Mouse (Mus musculus) liver, adult 2 months (tissue): ENCODE results near the gene Snhg11. TPM values are rescaled to one million over a fixed set of nuclear protein-coding genes. Genes with fewer than 3 reads are reported as not detected.

ENCODE experiments used
- DNase-seq: peaks from one replicate; pipeline ENCODE4 v3.0.0-alpha.2; 2011; ENCODE audit warnings: low read depth, low spot score; ENCODE audit errors: extremely low read depth
- H3K27ac ChIP-seq: fragments of 200-500 bp; replicated peaks from 2 replicates; pipeline ENCODE4 v1.5.1; 2012; ENCODE audit warnings: low read depth, mild to moderate bottlenecking, control low read depth, inconsistent platforms, low read length; ENCODE audit not compliant: insufficient read depth
- H3K27me3 ChIP-seq: fragments of 200-500 bp; 2 replicates; pipeline ENCODE4 v1.6.1; 2012; ENCODE audit warnings: mild to moderate bottlenecking, moderate library complexity, low read length, inconsistent platforms; ENCODE audit not compliant: control insufficient read depth, insufficient read depth
- H3K36me3 ChIP-seq: fragments of 200-500 bp; 2 replicates; pipeline ENCODE4 v1.6.1; 2012; ENCODE audit warnings: low read length, inconsistent platforms; ENCODE audit not compliant: control insufficient read depth, insufficient read depth
- H3K4me1 ChIP-seq: fragments of 200-500 bp; 2 replicates; pipeline ENCODE4 v1.6.1; 2011; ENCODE audit warnings: low read length; ENCODE audit not compliant: control insufficient read depth, insufficient read depth
- H3K4me3 ChIP-seq: fragments of 200-500 bp; 2 replicates; pipeline ENCODE4 v1.5.1; 2011; ENCODE audit warnings: low read depth, mild to moderate bottlenecking, control low read depth, low read length, moderate library complexity; ENCODE audit not compliant: insufficient read depth
- H3K79me2 ChIP-seq: fragments of 200-500 bp; 2 replicates; pipeline ENCODE4 v1.6.1; 2012; ENCODE audit warnings: inconsistent platforms, mild to moderate bottlenecking, low read length, moderate library complexity; ENCODE audit not compliant: control insufficient read depth, insufficient read depth
- H3K9ac ChIP-seq: fragments of 200-500 bp; 2 replicates; pipeline ENCODE4 v1.6.1; 2012; ENCODE audit warnings: low read depth, mild to moderate bottlenecking, control low read depth, inconsistent platforms, low read length
- CTCF ChIP-seq: fragments of 200-500 bp; IDR thresholded peaks from 2 replicates; pipeline ENCODE4 v1.5.1; 2011; ENCODE audit warnings: low read depth, low read length, control low read depth
- POLR2A ChIP-seq: fragments of 200-500 bp; IDR thresholded peaks from 2 replicates; pipeline ENCODE4 v1.6.1; 2011; ENCODE audit warnings: low read length, control low read depth; ENCODE audit not compliant: insufficient read depth; ENCODE audit errors: extremely low read depth
- WGBS: fragments of 180-500 bp; shearing (Covaris S2); methylation state at CpG from one replicate; pipeline ENCODE4 v1.1.7; 2018; 5-methylcytosine and 5-hydroxymethylcytosine counted together
- polyA plus RNA-seq: library from polyadenylated mRNA; depleted of rRNA; stranded (reverse); fragments of >200 nt; gene quantifications from 2 replicates; pipeline ENCODE4 v1.2.3, GENCODE M21; 2012
- total RNA-seq: library from RNA; depleted of rRNA; stranded (reverse); fragments of >200 nt; gene quantifications from 2 replicates; pipeline ENCODE4 v1.2.3, GENCODE M21; 2014

Snhg11 gene
- total and polyA plus RNA-seq, 2 experiments: 0.92 to 3.5 TPM

DNA sequence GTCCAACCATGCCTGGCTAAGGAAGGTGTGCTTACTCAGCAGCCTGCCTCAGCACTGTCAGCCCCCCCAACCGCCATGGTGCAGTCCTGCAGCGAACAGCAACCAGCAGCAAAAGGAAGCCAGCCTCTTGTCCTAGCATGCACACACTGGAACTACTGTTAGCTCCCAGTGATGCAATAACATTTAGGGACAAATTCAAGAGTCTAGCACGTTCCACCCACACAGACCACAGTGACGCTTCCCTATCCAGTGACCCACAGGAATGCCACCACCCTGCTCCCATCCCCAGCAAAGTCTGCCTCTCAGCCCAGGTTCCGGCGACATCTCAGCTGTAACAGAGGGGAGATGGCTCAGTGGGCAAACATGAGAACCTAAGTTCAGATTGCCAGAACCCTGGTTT, 29.0 kb upstream of the Snhg11 start:
- H3K27ac ChIP-seq: no peak overlapping the region
- DNase-seq: no peak

DNA sequence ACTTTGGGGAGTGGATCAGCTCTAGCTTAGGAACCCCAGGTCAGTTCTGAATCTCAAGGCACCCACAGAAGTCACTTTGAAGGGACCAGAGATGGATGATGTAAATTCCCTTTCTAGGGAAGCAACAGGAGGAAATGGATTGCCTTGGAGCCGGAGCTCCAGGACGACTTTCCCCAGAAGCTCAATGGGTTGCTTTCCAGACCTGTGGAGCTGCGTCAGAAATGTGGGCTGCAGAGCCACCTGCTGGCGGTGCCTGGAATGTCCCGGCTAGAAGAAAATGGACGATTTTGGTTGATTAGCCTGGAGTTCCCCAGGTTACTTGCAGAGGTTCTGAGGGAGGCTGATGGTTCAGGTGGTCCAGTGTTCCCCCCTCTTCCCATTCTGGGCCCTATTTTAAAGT, 27.6 kb upstream of the Snhg11 start:
- Histone ChIP-seq H3K27ac (no peak overlapping the region), H3K9ac (no peak overlapping the region), H3K36me3 (no peaks in the 10 kb centered on the region), H3K4me1 (no peaks in the 10 kb centered on the region), H3K27me3 (no peaks in the 10 kb centered on the region), H3K4me3 (no peak overlapping the region), H3K79me2 (no peaks in the 10 kb centered on the region)
- WGBS: 1% methylated on average over 6 of the region's 6 CpGs
- DNase-seq: peak; percentile 43
- TF ChIP-seq CTCF (peak; percentile 97), POLR2A (no peak)

More for the DNA sequence above, 29.0 kb upstream of the Snhg11 start:
- WGBS: 52% methylated on average over 6 of the region's 6 CpGs
- Histone ChIP-seq H3K79me2 (no peaks in the 10 kb centered on the region), H3K36me3 (no peaks in the 10 kb centered on the region), H3K9ac (no peak overlapping the region), H3K27me3 (no peaks in the 10 kb centered on the region), H3K4me3 (no peak overlapping the region), H3K4me1 (no peaks in the 10 kb centered on the region)
- TF ChIP-seq CTCF: no peak
- TF ChIP-seq POLR2A: no peak

DNA sequence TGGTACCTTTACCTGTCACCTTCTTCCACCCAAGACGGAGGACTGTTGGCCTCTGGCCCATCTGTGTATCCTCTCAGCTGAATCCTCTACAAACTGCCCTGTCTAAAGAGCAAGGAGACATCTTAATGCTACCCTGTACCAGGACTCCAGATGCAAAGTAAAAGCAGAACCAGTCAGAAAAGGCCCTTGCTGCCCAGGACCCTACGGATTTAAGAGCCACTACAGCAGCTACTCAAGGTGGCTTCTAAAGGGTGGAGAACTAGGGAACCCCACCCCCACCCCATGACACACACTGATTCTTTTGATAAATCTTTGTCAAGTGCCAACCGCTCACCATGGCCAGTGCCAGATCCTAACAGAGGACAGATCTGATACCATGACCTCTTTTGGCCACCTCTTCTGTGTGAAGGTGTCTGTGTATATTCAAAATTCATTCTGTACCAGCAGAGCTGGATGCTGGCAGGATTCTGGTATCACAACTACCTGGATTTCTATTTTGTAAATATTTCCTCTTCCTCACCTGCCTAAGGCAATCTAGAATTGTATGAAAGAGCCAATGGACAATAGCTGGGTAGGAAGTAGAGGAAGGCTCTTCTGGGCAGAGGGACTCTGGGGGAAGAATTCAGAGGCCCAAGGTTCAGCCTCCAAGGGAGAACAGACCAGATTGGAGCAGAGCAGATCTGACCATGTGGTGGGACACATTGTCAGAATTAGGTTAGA, 22.5 kb upstream of the Snhg11 start:
- H3K9ac ChIP-seq: no peak overlapping the region
- 80% methylated on average over 3 of the region's 3 CpGs for WGBS
- H3K4me1 ChIP-seq: no peaks in the 10 kb centered on the region
- H3K79me2 ChIP-seq: no peaks in the 10 kb centered on the region
- no peak overlapping the region for H3K27ac ChIP-seq
- TF ChIP-seq POLR2A (no peak), CTCF (no peak)
- no peaks in the 10 kb centered on the region for H3K27me3 ChIP-seq
- DNase-seq: peak; percentile 32
- peaks cover 28% of the 10 kb centered on the region for H3K36me3 ChIP-seq
- H3K4me3 ChIP-seq: no peak overlapping the region

DNA sequence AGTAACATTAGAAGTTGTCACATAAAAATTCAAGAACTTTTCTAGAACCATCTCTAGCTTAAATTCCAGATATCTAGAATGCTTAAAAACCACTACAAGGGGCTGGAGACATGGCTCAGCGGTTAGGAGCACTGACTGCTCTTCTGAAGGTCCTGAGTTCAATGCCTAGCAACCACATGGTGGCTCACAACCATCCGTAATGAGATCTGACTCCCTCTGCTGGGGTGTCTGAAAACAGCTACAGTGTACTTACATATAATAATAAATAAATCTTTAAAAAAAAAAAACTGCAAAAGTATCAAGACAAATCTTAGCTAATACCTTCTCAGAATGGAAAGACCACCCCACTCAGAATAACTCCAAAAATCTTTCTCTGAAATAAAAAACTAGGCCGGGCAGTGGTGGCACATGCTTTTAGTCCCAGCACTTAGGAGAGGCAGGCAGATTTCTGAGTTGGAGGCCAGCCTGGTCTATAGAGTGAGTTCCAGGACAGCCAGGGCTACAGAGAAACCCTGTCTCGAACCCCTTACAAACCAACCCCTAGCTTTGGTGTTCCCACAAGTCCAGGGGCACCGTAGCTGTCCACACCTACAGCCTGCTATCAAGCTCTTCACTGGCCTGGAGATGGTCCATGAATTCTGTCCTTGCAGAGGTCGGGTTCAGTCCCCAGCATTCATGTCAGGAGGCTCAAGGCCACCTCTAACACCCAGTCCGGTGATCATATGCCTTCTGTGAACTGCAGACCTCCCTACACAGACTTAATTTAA, 20.9 kb upstream of the Snhg11 start:
- Histone ChIP-seq H3K27ac (no peak overlapping the region), H3K36me3 (peaks cover 40% of the 10 kb centered on the region), H3K4me1 (peaks cover 11% of the 10 kb centered on the region), H3K9ac (no peak overlapping the region), H3K27me3 (no peaks in the 10 kb centered on the region), H3K79me2 (no peaks in the 10 kb centered on the region), H3K4me3 (no peak overlapping the region)
- no peak for DNase-seq
- TF ChIP-seq POLR2A (no peak), CTCF (no peak)
- WGBS: 80% methylated on average over 7 of the region's 7 CpGs

DNA sequence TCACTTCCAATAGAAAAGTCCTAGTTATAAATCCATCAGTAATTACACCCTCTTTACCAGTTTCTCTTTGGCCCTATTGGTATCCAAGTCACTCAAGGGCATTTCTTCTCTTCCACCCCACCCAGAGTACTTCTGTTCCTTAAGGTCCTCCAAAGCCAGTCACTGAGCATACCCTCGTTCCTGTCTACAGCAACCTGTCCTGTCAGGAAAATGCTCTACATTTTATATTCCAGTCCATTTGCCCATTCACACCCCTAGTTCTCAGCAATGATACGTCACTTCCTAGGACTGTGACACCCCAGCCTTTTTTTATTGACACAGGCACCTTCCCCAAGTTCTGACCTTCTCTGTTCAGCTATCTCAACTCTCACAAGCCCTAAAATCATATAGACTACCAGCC, 20.2 kb upstream of the Snhg11 start:
- Histone ChIP-seq H3K9ac (no peak overlapping the region), H3K4me3 (no peak overlapping the region), H3K4me1 (peaks cover 14% of the 10 kb centered on the region), H3K36me3 (peaks cover 40% of the 10 kb centered on the region), H3K27ac (no peak overlapping the region), H3K27me3 (no peaks in the 10 kb centered on the region), H3K79me2 (no peaks in the 10 kb centered on the region)
- no peak for DNase-seq
- 85% methylated on average over 2 of the region's 2 CpGs for WGBS
- no peak for TF ChIP-seq POLR2A
- no peak for TF ChIP-seq CTCF

DNA sequence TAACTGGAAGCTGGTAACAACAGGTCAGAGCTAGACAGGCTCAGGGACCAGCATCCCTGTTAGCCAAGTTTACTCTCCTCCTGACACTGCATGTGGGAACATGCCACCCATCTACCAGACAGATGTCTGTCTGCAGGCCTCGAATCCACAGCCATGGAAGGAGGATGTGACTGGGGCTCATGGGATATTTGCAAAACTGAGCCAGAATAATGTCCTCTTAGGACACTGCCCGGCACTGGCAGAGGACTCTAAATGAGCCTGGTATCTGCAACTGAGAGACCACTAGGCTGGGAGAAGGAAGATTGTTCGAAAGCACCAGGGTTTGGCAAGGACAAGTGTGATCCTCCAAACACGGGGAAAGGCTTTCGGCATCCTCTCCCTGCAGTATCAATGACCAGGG, 19.3 kb upstream of the Snhg11 start:
- peaks cover 16% of the 10 kb centered on the region for H3K4me1 ChIP-seq
- H3K79me2 ChIP-seq: no peaks in the 10 kb centered on the region
- H3K9ac ChIP-seq: no peak overlapping the region
- no peak overlapping the region for H3K4me3 ChIP-seq
- 89% methylated on average over 5 of the region's 5 CpGs for WGBS
- DNase-seq: no peak
- TF ChIP-seq POLR2A: no peak
- TF ChIP-seq CTCF: no peak
- peaks cover 40% of the 10 kb centered on the region for H3K36me3 ChIP-seq
- no peak overlapping the region for H3K27ac ChIP-seq
- H3K27me3 ChIP-seq: no peaks in the 10 kb centered on the region
